Mouse (Mus musculus) frontal cortex, postnatal 36 days (tissue): ENCODE results near the gene Il10.

Experiments used
- DNase-seq, 2 experiments: peaks; one replicate each; pipeline ENCODE4 v3.0.0; 2022; ENCODE audit warnings: low spot score in 2 of 2

Gene Il10

DNA sequence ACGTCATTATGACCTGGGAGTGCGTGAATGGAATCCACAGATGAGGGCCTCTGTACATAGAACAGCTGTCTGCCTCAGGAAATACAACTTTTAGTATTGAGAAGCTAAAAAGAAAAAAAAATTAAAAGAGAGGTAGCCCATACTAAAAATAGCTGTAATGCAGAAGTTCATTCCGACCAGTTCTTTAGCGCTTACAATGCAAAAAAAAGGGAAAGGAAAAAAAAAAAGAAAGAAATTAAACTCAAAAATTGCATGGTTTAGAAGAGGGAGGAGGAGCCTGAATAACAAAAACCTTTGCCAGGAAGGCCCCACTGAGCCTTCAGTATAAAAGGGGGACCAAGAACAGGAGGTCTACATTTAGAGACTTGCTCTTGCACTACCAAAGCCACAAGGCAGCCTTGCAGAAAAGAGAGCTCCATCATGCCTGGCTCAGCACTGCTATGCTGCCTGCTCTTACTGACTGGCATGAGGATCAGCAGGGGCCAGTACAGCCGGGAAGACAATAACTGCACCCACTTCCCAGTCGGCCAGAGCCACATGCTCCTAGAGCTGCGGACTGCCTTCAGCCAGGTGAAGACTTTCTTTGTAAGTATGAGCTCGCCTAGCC lies at the start of gene Il10:
Gene Il10, plus strand, starts transcription at position 354 of the 607 bp plus-strand sequence.
- DNase-seq, result no peak

- peak; percentile 17 to 31 for DNase-seq
Measured at GRCm38 (mm10) chr1:130979455-130979854, 40.2 kb upstream of the Il10 start.

DNA sequence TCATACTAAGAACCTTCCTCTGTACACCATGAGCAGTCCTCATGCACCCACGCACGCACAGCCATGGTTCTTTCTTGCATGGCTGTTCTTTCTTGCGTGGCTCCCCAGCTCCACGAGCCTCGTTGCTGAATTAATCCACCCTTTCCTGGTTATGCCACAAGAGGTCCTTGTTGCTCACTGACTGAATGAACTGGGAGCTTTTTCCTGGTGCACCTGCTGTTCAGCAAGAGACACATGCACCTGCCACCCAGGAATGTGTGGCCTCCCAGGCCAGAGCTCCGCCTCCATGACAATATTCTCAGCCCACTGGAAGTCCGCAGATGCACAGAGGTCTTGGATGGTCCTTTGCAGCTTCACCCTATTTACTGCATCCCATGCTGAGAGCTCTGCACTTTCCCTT lies 35.2 kb upstream of the Il10 start:
- DNase-seq, result no peak

- no peak for DNase-seq
Measured at GRCm38 (mm10) chr1:130987001-130987400, 32.6 kb upstream of the Il10 start.

DNA sequence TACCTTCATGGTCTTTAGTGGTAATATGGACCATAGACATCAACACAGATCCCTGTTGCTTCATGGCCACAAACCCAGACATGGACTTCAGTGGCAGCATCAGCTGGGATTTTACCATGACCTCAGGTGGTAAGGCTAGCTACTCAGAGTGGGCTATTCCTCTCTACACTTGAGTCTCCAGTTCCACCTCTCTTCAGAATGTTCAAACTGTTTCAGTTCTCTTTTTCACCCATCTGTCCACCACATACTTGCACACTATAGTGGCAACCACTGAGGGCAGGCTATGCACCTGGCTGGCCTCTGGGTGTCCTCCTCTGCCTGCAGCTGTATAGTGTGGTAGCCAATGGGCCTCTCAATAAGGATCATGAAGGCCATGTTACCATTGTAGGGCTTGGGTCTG lies 32.2 kb upstream of the Il10 start:
- DNase-seq, result no peak

GRCm38 (mm10) chr1:130989331-130989730 lies 30.3 kb upstream of the Il10 start:
- no peak for DNase-seq

- DNase-seq, result no peak
Measured at GRCm38 (mm10) chr1:130990448-130990847, 29.2 kb upstream of the Il10 start.

- peak in 1 of 2 experiments; percentile 2 for DNase-seq
Measured at GRCm38 (mm10) chr1:130993574-130994154, 26.0 kb upstream of the Il10 start.

DNA sequence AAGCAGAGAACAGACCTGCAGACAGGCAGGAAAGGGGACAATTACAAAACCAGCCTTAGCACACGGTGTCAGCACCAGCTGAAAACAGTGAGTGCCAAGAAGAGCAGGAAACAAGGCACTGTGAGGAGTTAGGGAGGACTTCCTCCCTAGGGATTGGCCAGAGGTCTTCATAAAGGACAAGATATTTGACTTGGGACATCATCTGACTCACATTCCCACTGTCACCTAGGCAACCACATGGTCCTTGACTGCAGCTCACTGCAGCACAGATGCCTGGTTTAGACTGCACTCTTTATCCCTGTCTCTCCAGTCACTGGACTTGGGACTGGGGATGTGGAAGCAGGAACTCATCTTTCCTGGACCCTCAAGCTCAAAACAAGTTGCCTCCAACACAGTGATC lies 24.1 kb upstream of the Il10 start:
- no peak for DNase-seq

DNA sequence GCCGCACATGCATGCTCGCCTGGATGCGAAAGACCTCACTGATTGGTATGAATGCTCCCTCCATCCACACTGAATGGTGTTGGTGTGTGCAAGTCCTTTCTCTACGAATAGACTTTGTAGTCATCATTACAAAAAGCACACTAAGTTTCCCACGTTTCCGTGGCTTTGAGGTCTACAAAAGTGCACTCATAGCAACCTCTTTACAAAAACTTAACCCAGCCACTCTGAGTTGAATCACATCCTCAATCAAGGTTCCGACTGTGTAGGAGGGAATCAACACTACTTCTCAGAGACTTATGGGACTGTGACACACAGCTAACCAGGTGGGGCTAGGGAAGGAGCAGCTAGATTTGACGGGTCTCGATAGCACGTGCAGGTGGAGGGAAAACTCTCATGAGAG lies 23.3 kb upstream of the Il10 start:
- DNase-seq, result no peak

DNA sequence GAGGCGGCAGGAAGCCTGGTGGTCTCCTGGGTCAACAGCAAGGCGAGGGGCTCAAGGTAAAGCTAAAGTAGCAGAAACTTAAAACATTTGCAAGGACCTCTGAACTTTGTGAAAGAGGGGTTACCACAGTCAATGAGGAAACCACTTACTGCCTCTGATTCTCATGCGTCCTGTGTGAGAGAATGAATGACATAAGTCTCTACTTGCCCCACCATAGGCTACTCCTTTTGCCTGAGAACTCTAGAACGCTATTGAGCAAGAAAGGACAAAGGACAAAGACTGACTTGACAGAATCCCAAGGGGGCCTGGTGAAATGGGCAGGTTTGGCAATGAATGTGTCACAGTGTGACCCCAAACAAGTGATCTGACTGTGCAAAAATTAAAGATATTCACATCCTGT lies 22.2 kb upstream of the Il10 start:
- no peak for DNase-seq

DNA sequence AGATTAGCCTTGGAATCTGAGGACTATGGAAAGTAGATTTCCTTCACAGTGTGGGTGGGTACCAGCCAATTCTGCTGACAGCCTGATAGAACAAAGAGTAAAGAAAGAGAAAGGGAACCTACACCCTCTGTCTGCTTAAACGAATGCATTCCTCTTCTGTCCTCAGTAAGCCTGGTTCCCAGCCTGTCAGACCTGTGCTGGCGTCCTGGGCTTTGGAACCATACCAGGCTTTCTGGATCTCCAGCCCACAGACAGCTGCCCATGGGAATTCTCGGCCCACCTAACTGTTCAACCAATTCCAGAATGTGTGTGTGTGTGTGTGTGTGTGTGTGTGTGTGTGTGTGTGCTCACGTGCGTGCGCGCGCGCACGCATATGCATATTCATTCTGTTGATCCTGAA lies 21.3 kb upstream of the Il10 start:
- DNase-seq, result peak; percentile 7 to 23

- no peak for DNase-seq
Measured at GRCm38 (mm10) chr1:130999708-131000107, 19.9 kb upstream of the Il10 start.

DNA sequence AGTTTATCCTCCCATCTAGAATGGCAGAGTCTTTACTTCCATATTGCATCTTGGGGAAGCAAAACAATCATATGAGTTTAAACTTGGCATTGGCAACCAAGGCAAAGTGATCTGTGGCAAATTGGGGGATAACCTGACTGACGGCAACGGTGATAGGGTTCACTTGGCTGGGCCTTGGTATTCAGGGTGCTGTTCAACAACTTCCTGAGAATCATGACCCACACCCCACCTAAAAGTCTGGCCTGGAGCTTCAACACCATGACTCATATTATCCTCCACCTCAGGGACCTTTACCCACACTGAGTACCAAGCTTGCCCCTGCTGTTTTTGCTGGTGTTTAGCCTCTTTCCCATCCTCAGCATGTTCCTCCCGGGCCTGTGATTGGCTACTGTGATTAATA lies 19.3 kb upstream of the Il10 start:
- no peak for DNase-seq

DNA sequence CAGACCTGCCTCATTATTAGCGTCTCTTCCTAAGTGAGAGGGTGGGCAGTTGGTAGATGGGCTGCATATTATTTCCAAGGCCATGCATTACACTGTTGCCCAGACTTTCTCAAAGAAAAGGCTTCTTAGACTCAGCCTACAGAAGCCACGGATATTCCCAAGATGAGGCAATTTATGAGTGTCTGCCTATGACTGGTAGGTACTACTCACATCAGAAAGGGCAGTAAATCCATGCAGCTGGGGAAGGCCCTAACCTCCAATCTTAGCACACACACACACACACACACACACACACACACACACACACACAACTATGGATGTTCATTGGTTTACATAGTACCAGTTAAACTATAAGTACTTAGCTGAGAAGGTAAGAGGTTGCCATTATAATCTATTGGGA lies 17.1 kb upstream of the Il10 start:
- no peak for DNase-seq

DNA sequence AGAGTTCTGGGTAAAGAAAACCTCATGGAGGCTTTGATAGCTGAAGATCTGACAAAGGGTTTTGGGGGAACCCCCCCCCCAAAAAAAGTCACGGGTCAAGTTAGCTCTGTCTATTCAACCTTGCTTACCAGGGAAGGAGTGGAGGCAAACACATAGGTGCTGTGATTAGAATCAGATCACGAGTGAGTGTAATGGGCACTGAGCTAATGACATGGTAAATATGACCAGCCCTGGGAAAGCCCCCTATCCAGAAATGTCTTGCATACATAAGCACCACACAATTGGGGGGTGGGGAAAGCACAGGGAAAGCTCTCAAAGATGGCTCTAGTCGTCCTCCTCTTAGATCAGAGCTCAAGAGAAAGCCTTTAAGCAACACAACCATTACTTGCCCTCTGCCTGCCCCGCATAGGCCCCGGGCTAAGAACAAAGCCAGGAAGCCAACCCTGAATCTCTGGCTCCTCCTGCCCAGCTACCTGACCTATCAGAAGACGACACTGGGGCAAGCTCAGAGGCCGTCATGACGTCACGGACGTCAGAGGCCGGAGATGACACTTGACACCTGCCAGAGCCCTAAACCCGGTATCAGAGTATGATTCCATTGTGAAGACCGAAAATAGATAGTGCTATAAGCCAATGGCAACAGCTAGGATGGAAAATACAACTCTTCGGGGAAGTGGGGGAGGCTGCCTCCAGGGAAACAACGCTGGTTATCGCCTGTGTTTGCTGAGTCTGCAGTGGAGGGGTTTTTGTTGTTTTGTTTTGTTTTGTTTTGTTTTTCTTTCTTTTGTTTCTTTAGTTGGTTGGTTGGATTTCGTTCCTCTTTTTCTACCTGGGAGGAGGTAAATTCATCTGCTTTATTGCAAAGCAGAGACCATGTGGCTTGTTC lies 16.4 kb upstream of the Il10 start:
- DNase-seq, result no peak

GRCm38 (mm10) chr1:131006069-131006468 lies 13.6 kb upstream of the Il10 start:
- DNase-seq, result no peak

DNA sequence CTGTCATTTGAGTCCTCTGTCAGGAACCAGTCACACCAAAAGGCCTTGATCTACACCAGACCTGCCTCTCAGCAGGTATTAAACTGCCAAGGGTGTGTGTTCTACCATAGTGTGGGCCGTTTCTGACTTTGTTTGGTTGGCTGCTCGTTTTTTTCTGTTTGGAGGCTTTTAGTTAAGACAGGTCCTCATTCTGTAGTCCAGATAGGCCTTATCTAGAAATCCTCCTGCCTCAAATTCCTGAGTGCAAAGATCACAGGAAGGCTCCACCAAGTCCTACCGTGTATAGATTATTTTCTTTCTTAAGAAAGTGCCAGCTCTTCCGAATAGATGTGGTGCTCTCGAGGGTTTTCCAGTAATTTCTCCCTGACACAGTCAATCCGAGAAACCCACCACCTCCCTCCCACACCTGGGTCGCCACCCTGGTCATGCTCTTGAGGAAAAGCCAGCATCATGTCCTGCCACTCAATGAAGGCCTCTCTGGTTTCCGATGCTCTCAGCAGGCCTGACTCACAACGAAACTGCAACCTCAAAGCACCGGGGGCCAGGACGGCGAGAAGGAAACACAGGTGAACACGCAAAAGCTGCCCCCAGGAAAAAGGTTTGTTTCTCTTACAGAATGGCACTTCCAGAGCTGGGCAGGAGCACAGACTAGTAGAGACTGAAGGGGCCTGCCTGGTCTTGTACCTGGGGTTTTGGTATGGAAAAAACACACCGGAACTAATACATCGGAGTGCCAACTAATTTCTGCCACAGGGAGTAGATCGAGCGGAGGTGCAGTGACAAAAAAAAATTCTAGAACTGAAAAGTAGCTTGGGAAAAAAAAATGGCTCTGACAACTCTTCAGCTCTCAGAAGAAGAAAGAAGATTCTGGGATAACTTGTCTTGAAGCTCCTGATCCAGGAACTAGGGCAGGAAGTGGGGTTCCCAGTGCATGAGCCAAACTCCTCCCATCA lies 9.2 kb upstream of the Il10 start:
- DNase-seq, result no peak

GRCm38 (mm10) chr1:131012494-131012893 lies 7.2 kb upstream of the Il10 start:
- no peak for DNase-seq

DNA sequence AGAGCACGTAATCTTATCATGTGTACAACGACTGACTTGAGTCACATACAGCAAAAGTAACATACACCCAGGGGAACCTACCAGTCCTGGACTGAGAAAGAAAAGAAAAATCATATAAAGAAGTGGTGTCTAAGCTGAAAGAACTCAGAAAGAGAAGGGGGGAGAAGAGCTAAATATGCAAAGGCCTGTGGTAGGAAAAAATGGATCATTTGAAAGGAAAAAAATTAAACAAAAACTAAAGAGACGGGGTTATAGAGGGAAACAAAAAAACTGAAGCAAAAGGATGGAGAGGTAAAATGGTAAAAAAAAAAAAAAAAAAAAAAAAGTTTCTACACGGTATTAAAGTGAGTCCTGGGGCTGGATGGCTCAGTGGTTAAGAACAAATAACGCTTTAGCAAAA lies 5.7 kb upstream of the Il10 start:
- no peak for DNase-seq

GRCm38 (mm10) chr1:131015281-131015680 lies 4.4 kb upstream of the Il10 start:
- DNase-seq, result no peak

DNA sequence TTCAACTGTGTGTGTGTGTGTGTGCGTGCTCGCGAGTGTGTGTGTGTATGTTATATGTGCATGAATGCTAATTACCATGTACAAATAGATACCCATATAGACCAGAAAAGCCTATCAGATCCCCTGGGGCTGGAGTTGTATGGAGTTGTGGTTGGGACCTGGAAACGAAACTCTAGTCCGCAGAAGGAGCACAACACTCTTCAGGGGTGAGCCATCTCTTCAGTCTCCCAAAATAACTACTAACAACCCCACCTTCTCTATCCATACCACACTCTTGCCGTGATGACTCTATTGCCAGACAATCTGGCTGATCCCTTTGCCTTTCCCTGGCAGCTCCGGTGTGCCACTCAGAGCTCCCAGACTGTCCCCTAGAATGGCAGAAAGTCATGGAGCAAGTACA lies 3.8 kb upstream of the Il10 start:
- no peak for DNase-seq
